Mouse (Mus musculus) stomach, postnatal 0 days (tissue): ENCODE measurements around the gene Mapk1.

Experiments used
- CTCF ChIP-seq: IDR thresholded peaks from 2 replicates; pipeline ENCODE4 v1.5.1; 2016; ENCODE audit warnings: antibody characterized with exemption, low read depth, mild to moderate bottlenecking, moderate library complexity
- EP300 ChIP-seq: optimal IDR thresholded peaks from 2 replicates; pipeline ENCODE3; 2016; ENCODE audit warnings: antibody characterized with exemption

- TF ChIP-seq CTCF: no peak
- TF ChIP-seq EP300: no peak
Observed at GRCm38 (mm10) chr16:17012583-17012982, 29.4 kb downstream of the Mapk1 start.
